Mouse (Mus musculus): Measurements from ENCODE around the gene Tsg101. TPM values are rescaled to one million over a fixed set of nuclear protein-coding genes. Genes with fewer than 3 reads are reported as not detected.

Tsg101 gene
- polyA plus RNA-seq, 3 experiments from 2014 or later: 101 to 140 (median 128) TPM

Other genes starting within 250 kb of the Tsg101 start
- gene Tph1, start 247.4 kb downstream of the Tsg101 start, polyA plus RNA-seq (2017; shearing (Covaris generic)): 1 to 10 TPM in 2 of 3 experiments, not detected in 1; 1.5 to 1.7 TPM
- gene Saal1, start 209.3 kb downstream of the Tsg101 start, polyA plus RNA-seq (2017; shearing (Covaris generic)): 10 to 100 TPM; 17.8 to 22.5 (median 18.4) TPM
- gene Saa3, start 204.3 kb downstream of the Tsg101 start, polyA plus RNA-seq (2017; shearing (Covaris generic)): not detected
- gene Saa4, start 187.4 kb downstream of the Tsg101 start, polyA plus RNA-seq (2017; shearing (Covaris generic)): not detected
- gene Saa1, start 177.0 kb downstream of the Tsg101 start, polyA plus RNA-seq (2017; shearing (Covaris generic)): not detected
- gene Saa2, start 168.2 kb downstream of the Tsg101 start, polyA plus RNA-seq (2017; shearing (Covaris generic)): not detected
- gene Hps5, start 123.9 kb downstream of the Tsg101 start, polyA plus RNA-seq (2017; shearing (Covaris generic)): 10 to 100 TPM; 16.4 to 22.3 (median 19.7) TPM
- gene Gtf2h1, start 123.9 kb downstream of the Tsg101 start, polyA plus RNA-seq (2017; shearing (Covaris generic)): 10 to 100 TPM; 26.7 to 29.9 (median 27.0) TPM
- 1,000 to 10,000 TPM in 1 of 3 experiments, 100 to 1,000 TPM in 2; 790 to 1,249 (median 846) TPM for gene Ldha, start 78.5 kb downstream of the Tsg101 start, polyA plus RNA-seq (2017; shearing (Covaris generic))
- gene Ldhc, start 58.8 kb downstream of the Tsg101 start, polyA plus RNA-seq (2017; shearing (Covaris generic)): not detected
- gene Uevld, start 38.6 kb upstream of the Tsg101 start, polyA plus RNA-seq (2017; shearing (Covaris generic)): 10 to 100 TPM in 1 of 3 experiments, 1 to 10 TPM in 2; 7.7 to 12.0 (median 8.1) TPM
- not detected for gene Gm9999, start 63.6 kb upstream of the Tsg101 start, polyA plus RNA-seq (2017; shearing (Covaris generic))
- 10 to 100 TPM; 28.3 to 49.5 (median 29.4) TPM for gene Spty2d1, start 88.4 kb upstream of the Tsg101 start, polyA plus RNA-seq (2017; shearing (Covaris generic))
- 1 to 10 TPM; 1.5 to 6.6 (median 3.8) TPM for gene Tmem86a, start 130.6 kb upstream of the Tsg101 start, polyA plus RNA-seq (2017; shearing (Covaris generic))
- gene Ptpn5, start 213.7 kb upstream of the Tsg101 start, polyA plus RNA-seq (2017; shearing (Covaris generic)): 10 to 100 TPM in 2 of 3 experiments, 1 to 10 TPM in 1; 8.8 to 16.0 (median 11.1) TPM

All from inflammation-experienced regulatory T-cells, adult 6 months (primary cell).